Mouse (Mus musculus): ENCODE measurements around the gene Mdm4. TPM values are rescaled to one million over a fixed set of nuclear protein-coding genes. Genes with fewer than 3 reads are reported as not detected.
A peak's percentile ranks its signal among the peaks of the same experiment; 100 is the strongest.
"Not testable (repeated sequence)": the region's sequence is repeated elsewhere in the genome, so short reads cannot be mapped to it uniquely, and the experiment has no call there.

Gene Mdm4
- total RNA-seq, 1 experiment: 136 TPM

DNA sequence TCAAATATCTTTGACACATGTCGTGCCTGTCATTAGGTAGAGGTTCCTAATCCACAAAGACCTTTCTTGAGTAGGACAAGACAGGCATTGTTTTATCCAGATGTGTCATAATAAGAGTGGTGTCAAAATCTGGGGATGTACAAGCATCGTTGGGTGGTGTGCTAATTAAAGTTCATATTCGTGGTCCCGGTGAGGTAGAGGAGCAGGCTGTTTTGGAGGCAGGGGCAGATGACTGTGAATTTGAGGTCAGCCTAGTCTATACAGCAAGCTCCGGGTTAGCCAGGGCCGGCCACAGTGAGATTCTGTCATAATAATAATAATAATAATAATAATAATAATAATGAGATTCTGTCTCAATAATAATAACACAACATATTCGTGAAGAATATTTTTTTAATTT lies 5.9 kb downstream of the Mdm4 start:
- Histone ChIP-seq H3K4me1 (ENCODE audit: control insufficient read depth in 2 of 2, insufficient read depth in 2 of 2, low read length in 2 of 2, poor library complexity in 1 of 2) (peaks cover 0 to 6% of the 10 kb centered on the region in 2 experiments; a peak in 3 of 4 replicates), H3K4me3 (ENCODE audit: insufficient read depth in 1 of 2, low read depth in 1 of 2, low read length in 2 of 2, poor library complexity in 1 of 2, severe bottlenecking in 1 of 2) (peak overlapping the region; percentile 90 to 94), H3K9me3 (ENCODE audit: control insufficient read depth, insufficient read depth, low read depth, low read length) (no peaks in the 10 kb centered on the region), H3K36me3 (ENCODE audit: control insufficient read depth, insufficient read depth, low read length, poor library complexity, severe bottlenecking) (peaks cover 3% of the 10 kb centered on the region; the same call in 1 of the 2 replicates), H3K27ac (ENCODE audit: insufficient read depth, low read depth, low read length, poor library complexity, severe bottlenecking) (no peak overlapping the region), H3K9ac (ENCODE audit: insufficient read depth, low read depth, low read length, poor library complexity, severe bottlenecking) (peak overlapping the region; percentile 52)
- DNase-seq (ENCODE audit: low read depth, low spot score): no peak
- in situ Hi-C loops (cut with MboI; ENCODE audit: low sequenced_read_pairs in 2 of 2, unreplicated experiment in 2 of 2): no loop called here
- no peak for TF ChIP-seq ZC3H11A (IDR thresholded peaks at IDR 0.05; ENCODE audit: borderline replicate concordance, low read depth, low read length)
- TF ChIP-seq CHD2 (IDR thresholded peaks at IDR 0.05; ENCODE audit: low read depth, low read length): no peak
- TF ChIP-seq MAFK (IDR thresholded peaks at IDR 0.05; ENCODE audit: insufficient read depth, low read depth, low read length): no peak
- no peak for TF ChIP-seq ZNF384 (IDR thresholded peaks at IDR 0.05; ENCODE audit: low read depth, low read length)
- TF ChIP-seq HCFC1 (IDR thresholded peaks at IDR 0.05; ENCODE audit: borderline replicate concordance, insufficient read depth, low read length): no peak

DNA sequence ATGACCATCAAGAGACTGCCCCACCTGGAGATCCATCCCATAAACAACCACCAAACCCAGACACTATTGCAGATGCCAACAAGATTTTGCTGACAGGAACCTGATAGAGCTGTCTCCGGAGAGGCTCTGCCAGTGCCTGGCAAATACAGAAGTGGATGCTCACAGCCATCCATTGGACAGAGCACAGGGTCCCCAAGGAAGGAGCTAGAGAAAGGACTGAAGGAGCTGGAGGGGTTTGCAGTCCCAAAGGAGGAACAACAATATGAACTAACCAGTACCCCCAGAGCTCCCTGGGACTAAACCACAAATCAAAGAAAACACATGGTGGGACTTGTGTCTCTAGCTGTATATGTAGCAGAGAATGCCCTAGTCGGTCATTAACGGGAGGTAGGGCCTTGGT lies 6.6 kb downstream of the Mdm4 start:
- DNase-seq (ENCODE audit: low read depth, low spot score); H3K9me3 ChIP-seq (ENCODE audit: control insufficient read depth, insufficient read depth, low read depth, low read length); in situ Hi-C loops (cut with MboI; ENCODE audit: low sequenced_read_pairs in 2 of 2, unreplicated experiment in 2 of 2); H3K4me1 ChIP-seq (ENCODE audit: control insufficient read depth in 2 of 2, insufficient read depth in 2 of 2, low read length in 2 of 2, poor library complexity in 1 of 2); H3K27ac ChIP-seq (ENCODE audit: insufficient read depth, low read depth, low read length, poor library complexity, severe bottlenecking); H3K36me3 ChIP-seq (ENCODE audit: control insufficient read depth, insufficient read depth, low read length, poor library complexity, severe bottlenecking): not testable (repeated sequence)
- Histone ChIP-seq H3K4me3 (ENCODE audit: insufficient read depth in 1 of 2, low read depth in 1 of 2, low read length in 2 of 2, poor library complexity in 1 of 2, severe bottlenecking in 1 of 2) (peak overlapping the region; percentile 90 to 94), H3K9ac (ENCODE audit: insufficient read depth, low read depth, low read length, poor library complexity, severe bottlenecking) (peak overlapping the region; percentile 41; the same call in 1 of the 2 replicates)

DNA sequence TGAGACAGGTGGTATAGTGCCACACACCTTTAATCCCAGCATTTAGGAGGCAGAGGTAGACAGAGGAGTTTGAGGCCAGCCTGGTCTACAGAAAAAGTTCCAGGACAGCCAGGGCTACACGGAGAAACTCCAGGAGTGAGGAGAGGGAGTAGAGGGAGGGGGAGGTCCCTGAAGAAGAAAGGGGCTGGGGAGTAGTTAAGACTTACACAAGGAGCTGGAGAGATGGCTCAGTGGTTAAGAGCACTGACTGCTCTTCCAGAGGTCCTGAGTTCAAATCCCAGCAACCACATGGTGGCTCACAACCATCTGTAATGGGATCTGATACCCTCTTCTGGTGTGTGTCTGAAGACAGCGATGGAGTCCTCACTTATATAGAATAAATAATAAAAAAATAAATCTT lies 8.4 kb downstream of the Mdm4 start:
- not testable (repeated sequence) for DNase-seq (ENCODE audit: low read depth, low spot score)

DNA sequence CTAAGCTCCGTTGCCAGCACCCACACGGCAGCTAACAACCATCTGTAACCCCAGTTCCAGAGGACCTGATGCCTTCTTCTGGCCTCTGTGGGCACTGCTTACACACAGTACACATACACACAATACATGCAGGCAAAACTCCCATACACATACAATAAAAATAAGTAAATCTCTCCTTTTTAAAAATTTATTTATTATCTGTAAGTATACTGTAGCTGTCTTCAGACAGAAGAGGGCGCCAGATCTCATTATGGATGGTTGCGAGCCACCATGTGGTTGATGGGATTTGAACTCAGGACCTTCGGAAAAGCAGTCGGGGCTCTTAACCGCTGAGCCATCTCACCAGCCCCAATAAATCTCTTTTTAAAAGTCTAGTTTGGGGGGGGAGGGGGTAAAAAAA lies 9.0 kb downstream of the Mdm4 start:
- peak overlapping the region; percentile 70; the same call in 1 of the 2 replicates for H3K9ac ChIP-seq (ENCODE audit: insufficient read depth, low read depth, low read length, poor library complexity, severe bottlenecking)
- no peaks in the 10 kb centered on the region for H3K9me3 ChIP-seq (ENCODE audit: control insufficient read depth, insufficient read depth, low read depth, low read length)
- in situ Hi-C loops (cut with MboI; ENCODE audit: low sequenced_read_pairs in 2 of 2, unreplicated experiment in 2 of 2): no loop called here
- H3K4me1 ChIP-seq (ENCODE audit: control insufficient read depth in 2 of 2, insufficient read depth in 2 of 2, low read length in 2 of 2, poor library complexity in 1 of 2): peaks cover 0 to 5% of the 10 kb centered on the region in 2 experiments; a peak in 1 of 4 replicates
- TF ChIP-seq ZC3H11A (IDR thresholded peaks at IDR 0.05; ENCODE audit: borderline replicate concordance, low read depth, low read length) (no peak), CHD2 (IDR thresholded peaks at IDR 0.05; ENCODE audit: low read depth, low read length) (no peak), MAFK (IDR thresholded peaks at IDR 0.05; ENCODE audit: insufficient read depth, low read depth, low read length) (no peak), HCFC1 (IDR thresholded peaks at IDR 0.05; ENCODE audit: borderline replicate concordance, insufficient read depth, low read length) (no peak), ZNF384 (IDR thresholded peaks at IDR 0.05; ENCODE audit: low read depth, low read length) (no peak)
- H3K27ac ChIP-seq (ENCODE audit: insufficient read depth, low read depth, low read length, poor library complexity, severe bottlenecking): peak overlapping the region; percentile 99
- H3K4me3 ChIP-seq (ENCODE audit: insufficient read depth in 1 of 2, low read depth in 1 of 2, low read length in 2 of 2, poor library complexity in 1 of 2, severe bottlenecking in 1 of 2): peak overlapping the region; percentile 3 to 60; a peak in 3 of 4 replicates
- DNase-seq (ENCODE audit: low read depth, low spot score): no peak
- peaks cover 7% of the 10 kb centered on the region for H3K36me3 ChIP-seq (ENCODE audit: control insufficient read depth, insufficient read depth, low read length, poor library complexity, severe bottlenecking)

More for the DNA sequence above, 8.4 kb downstream of the Mdm4 start:
- Histone ChIP-seq H3K9ac (ENCODE audit: insufficient read depth, low read depth, low read length, poor library complexity, severe bottlenecking) (peak overlapping the region; percentile 31; the same call in 1 of the 2 replicates), H3K27ac (ENCODE audit: insufficient read depth, low read depth, low read length, poor library complexity, severe bottlenecking) (peak overlapping the region; percentile 60; the same call in 1 of the 2 replicates)
- in situ Hi-C loops (cut with MboI; ENCODE audit: low sequenced_read_pairs in 2 of 2, unreplicated experiment in 2 of 2); H3K4me3 ChIP-seq (ENCODE audit: insufficient read depth in 1 of 2, low read depth in 1 of 2, low read length in 2 of 2, poor library complexity in 1 of 2, severe bottlenecking in 1 of 2); H3K4me1 ChIP-seq (ENCODE audit: control insufficient read depth in 2 of 2, insufficient read depth in 2 of 2, low read length in 2 of 2, poor library complexity in 1 of 2); H3K9me3 ChIP-seq (ENCODE audit: control insufficient read depth, insufficient read depth, low read depth, low read length); H3K36me3 ChIP-seq (ENCODE audit: control insufficient read depth, insufficient read depth, low read length, poor library complexity, severe bottlenecking): not testable (repeated sequence)

DNA sequence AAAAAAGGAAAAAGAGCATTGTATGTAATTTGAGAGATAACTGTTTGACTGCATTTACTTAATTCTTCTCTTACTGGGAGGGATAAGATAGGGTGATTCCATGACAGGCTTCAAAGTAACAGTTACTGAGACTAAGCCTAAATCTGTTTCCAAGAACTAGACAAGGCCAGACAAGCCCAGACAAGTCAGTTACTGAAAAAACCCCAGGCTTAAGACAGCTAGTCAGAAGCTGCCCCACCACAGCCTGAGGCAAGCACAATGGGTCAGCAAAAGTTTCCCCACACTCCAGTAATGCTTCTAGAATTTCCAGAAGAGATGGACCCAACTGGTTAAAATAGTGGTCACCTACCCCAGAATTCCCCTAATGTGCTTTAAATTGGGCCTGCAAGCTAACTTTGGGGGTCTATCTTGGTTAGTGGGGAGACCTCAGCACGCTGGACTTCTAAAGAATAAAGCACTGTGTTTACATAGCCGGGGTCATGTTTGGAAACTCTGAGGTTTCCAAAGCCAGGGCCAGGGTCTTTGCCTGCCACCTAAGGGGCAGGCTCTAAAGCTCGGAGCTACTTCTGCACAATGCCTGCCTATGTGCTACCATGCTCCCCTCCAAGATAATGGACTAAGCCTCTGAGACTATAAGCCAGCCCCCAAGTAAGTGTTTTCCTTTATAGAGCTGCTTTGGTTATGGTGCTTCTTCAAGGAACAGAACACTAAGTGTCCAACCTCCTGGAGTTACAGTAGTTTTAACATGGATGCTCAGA lies 10.0 kb downstream of the Mdm4 start:
- peak overlapping the region; percentile 80 for H3K9ac ChIP-seq (ENCODE audit: insufficient read depth, low read depth, low read length, poor library complexity, severe bottlenecking)
- H3K9me3 ChIP-seq (ENCODE audit: control insufficient read depth, insufficient read depth, low read depth, low read length): no peaks in the 10 kb centered on the region
- H3K27ac ChIP-seq (ENCODE audit: insufficient read depth, low read depth, low read length, poor library complexity, severe bottlenecking): peak overlapping the region; percentile 99
- in situ Hi-C loops (cut with MboI; ENCODE audit: low sequenced_read_pairs in 2 of 2, unreplicated experiment in 2 of 2): no loop called here
- H3K36me3 ChIP-seq (ENCODE audit: control insufficient read depth, insufficient read depth, low read length, poor library complexity, severe bottlenecking): peaks cover 10% of the 10 kb centered on the region
- DNase-seq (ENCODE audit: low read depth, low spot score): peak; percentile 69
- TF ChIP-seq CHD2 (IDR thresholded peaks at IDR 0.05; ENCODE audit: low read depth, low read length) (no peak), ZC3H11A (IDR thresholded peaks at IDR 0.05; ENCODE audit: borderline replicate concordance, low read depth, low read length) (no peak), ZNF384 (IDR thresholded peaks at IDR 0.05; ENCODE audit: low read depth, low read length) (peak; percentile 60), MAFK (IDR thresholded peaks at IDR 0.05; ENCODE audit: insufficient read depth, low read depth, low read length) (no peak), HCFC1 (IDR thresholded peaks at IDR 0.05; ENCODE audit: borderline replicate concordance, insufficient read depth, low read length) (no peak)
- H3K4me3 ChIP-seq (ENCODE audit: insufficient read depth in 1 of 2, low read depth in 1 of 2, low read length in 2 of 2, poor library complexity in 1 of 2, severe bottlenecking in 1 of 2): peak overlapping the region; percentile 50 to 70
- H3K4me1 ChIP-seq (ENCODE audit: control insufficient read depth in 2 of 2, insufficient read depth in 2 of 2, low read length in 2 of 2, poor library complexity in 1 of 2): peaks cover 0 to 5% of the 10 kb centered on the region in 2 experiments; a peak in 1 of 4 replicates

All from ES-E14 (cell line).